Comparison of ENCODE assay signal across 25 mouse cellular contexts in genomic region chr13:113699928-113700327, GRCm38 (mm10). TPM values are rescaled to one million over a fixed set of nuclear protein-coding genes. Genes with fewer than 3 reads are reported as not detected.
DNase-seq lines count a peak whose midpoint lies in the region; ATAC-seq lines count a peak whose summit lies in the region.
"Had no signal": no experiment of that assay in that cellular context is flagged by ENCODE, and none has a peak within 500 bp of the region (broad histone marks: within the 10 kb centered on the region; RNA-seq: fewer than 3 reads in every experiment).

No protein-coding gene starts in this region.

- no peak for DNase-seq in liver, embryonic 11.5 days (ENCODE audit: low spot score)
- DNase-seq in liver, result no peak
- DNase-seq in cerebellum, postnatal 25 days, result no peak
- no peak for DNase-seq in spleen, postnatal 14 days (ENCODE audit: low spot score in 2 of 2)
- DNase-seq: adrenal gland, postnatal 10 days; cerebellum, adult 2 months; cerebellum, postnatal 36 days; gastrocnemius, postnatal 36 days; heart, postnatal 36 days; kidney, adult 2 months; right cerebral cortex, postnatal 4 days; thymus, postnatal 4 days had no signal

- no peak for ATAC-seq in liver, embryonic 11.5 days (replicated peaks; ENCODE audit: low FRiP score)
- no peak for ATAC-seq in neural tube, embryonic 13.5 days (ENCODE audit: low read depth)
- ATAC-seq in neural tube, embryonic 15.5 days (ENCODE audit: low FRiP score), result no peak
- ATAC-seq in liver, embryonic 15.5 days (ENCODE audit: insufficient read depth), result no peak
- ATAC-seq: activated CD4-positive, CD25-positive, alpha-beta regulatory T cell, adult 4 months had no signal

- no peak overlapping the region for H3K4me3 ChIP-seq in liver, embryonic 11.5 days (ENCODE audit: low read depth, low read length)
- no peak overlapping the region for H3K4me3 ChIP-seq in neural tube, embryonic 13.5 days
- H3K4me3 ChIP-seq in neural tube, embryonic 15.5 days (replicated peaks), result no peak overlapping the region
- no peak overlapping the region for H3K4me3 ChIP-seq in liver, embryonic 15.5 days (replicated peaks)
- H3K4me3 ChIP-seq: heart, embryonic 15.5 days; hindbrain, embryonic 15.5 days; myocyte; stomach, embryonic 15.5 days had no signal

- 93% methylated on average over 8 of the region's 8 CpGs for WGBS in liver, embryonic 11.5 days
- WGBS in neural tube, embryonic 13.5 days, result 90% methylated on average over 8 of the region's 8 CpGs
- WGBS in neural tube, embryonic 15.5 days, result 86% methylated on average over 8 of the region's 8 CpGs
- 82% methylated on average over 8 of the region's 8 CpGs for WGBS in liver, embryonic 15.5 days (ENCODE audit: insufficient replicate concordance)

- H3K36me3 ChIP-seq in liver, embryonic 11.5 days (ENCODE audit: control insufficient read depth, insufficient read depth, low read length), result no peaks in the 10 kb centered on the region
- no peaks in the 10 kb centered on the region for H3K36me3 ChIP-seq in neural tube, embryonic 13.5 days
- no peaks in the 10 kb centered on the region for H3K36me3 ChIP-seq in neural tube, embryonic 15.5 days
- no peaks in the 10 kb centered on the region for H3K36me3 ChIP-seq in liver, embryonic 15.5 days (replicated peaks)
- H3K36me3 ChIP-seq: heart, embryonic 15.5 days; hindbrain, embryonic 15.5 days; stomach, embryonic 15.5 days had no signal

- no peaks in the 10 kb centered on the region for H3K4me1 ChIP-seq in liver, embryonic 11.5 days (replicated peaks; ENCODE audit: control insufficient read depth, insufficient read depth, low read length)
- peaks cover 45% of the 10 kb centered on the region for H3K4me1 ChIP-seq in neural tube, embryonic 13.5 days (replicated peaks)
- peaks cover 38% of the 10 kb centered on the region for H3K4me1 ChIP-seq in neural tube, embryonic 15.5 days
- peaks cover 5% of the 10 kb centered on the region; the same call in 1 of the 2 replicates for H3K4me1 ChIP-seq in liver, embryonic 15.5 days (replicated peaks)
- H3K4me1 ChIP-seq: heart, embryonic 15.5 days; stomach, embryonic 15.5 days had no signal

- H3K27ac ChIP-seq in liver, embryonic 11.5 days (ENCODE audit: low read depth, low read length), result no peak overlapping the region
- H3K27ac ChIP-seq in neural tube, embryonic 13.5 days (replicated peaks), result peak overlapping the region; percentile 43; the same call in 1 of the 2 replicates
- H3K27ac ChIP-seq in neural tube, embryonic 15.5 days (replicated peaks), result no peak overlapping the region
- H3K27ac ChIP-seq in liver, embryonic 15.5 days (replicated peaks), result no peak overlapping the region
- H3K27ac ChIP-seq: heart, embryonic 15.5 days; hindbrain, embryonic 15.5 days; kidney, postnatal 0 days; macrophage; stomach, embryonic 15.5 days had no signal

- H3K9ac ChIP-seq in liver, embryonic 11.5 days (ENCODE audit: low read depth, low read length), result no peak overlapping the region
- no peak overlapping the region for H3K9ac ChIP-seq in neural tube, embryonic 13.5 days
- no peak overlapping the region for H3K9ac ChIP-seq in neural tube, embryonic 15.5 days (replicated peaks)
- H3K9ac ChIP-seq in liver, embryonic 15.5 days, result no peak overlapping the region
- H3K9ac ChIP-seq: heart, embryonic 15.5 days; hindbrain, embryonic 15.5 days; stomach, embryonic 15.5 days had no signal

- H3K4me2 ChIP-seq in liver, embryonic 11.5 days, result peak overlapping the region; percentile 19; the same call in 1 of the 2 replicates
- no peak overlapping the region for H3K4me2 ChIP-seq in neural tube, embryonic 13.5 days
- H3K4me2 ChIP-seq in neural tube, embryonic 15.5 days, result no peak overlapping the region
- H3K4me2 ChIP-seq in liver, embryonic 15.5 days, result peak overlapping the region; percentile 39
- H3K4me2 ChIP-seq: heart, embryonic 15.5 days; hindbrain, embryonic 15.5 days; stomach, embryonic 15.5 days had no signal

- no peaks in the 10 kb centered on the region for H3K9me3 ChIP-seq in liver, embryonic 11.5 days (ENCODE audit: control insufficient read depth, low read length)
- no peaks in the 10 kb centered on the region for H3K9me3 ChIP-seq in neural tube, embryonic 13.5 days
- H3K9me3 ChIP-seq in neural tube, embryonic 15.5 days (replicated peaks), result no peaks in the 10 kb centered on the region
- H3K9me3 ChIP-seq in liver, embryonic 15.5 days (replicated peaks), result no peaks in the 10 kb centered on the region
- H3K9me3 ChIP-seq: heart, embryonic 15.5 days; hindbrain, embryonic 15.5 days; stomach, embryonic 15.5 days had no signal

- H3K27me3 ChIP-seq in liver, embryonic 11.5 days (replicated peaks; ENCODE audit: control insufficient read depth, insufficient read depth, low read length), result no peaks in the 10 kb centered on the region
- no peaks in the 10 kb centered on the region for H3K27me3 ChIP-seq in neural tube, embryonic 13.5 days
- no peaks in the 10 kb centered on the region for H3K27me3 ChIP-seq in neural tube, embryonic 15.5 days (replicated peaks)
- no peaks in the 10 kb centered on the region for H3K27me3 ChIP-seq in liver, embryonic 15.5 days
- H3K27me3 ChIP-seq: heart, embryonic 15.5 days; hindbrain, embryonic 15.5 days; stomach, embryonic 15.5 days had no signal

RNA-seq across cellular contexts. Expression of gene Hspb3, which starts 36.5 kb away (rescaled TPM):
- polyA plus RNA-seq in liver, embryonic 11.5 days (2014; fragmentation: Nextera tagmentation; extraction: Ambion mirVana), result 0.25 and 0.59 TPM in 2 replicates
- 1.0 and 2.7 TPM in 2 replicates for polyA plus RNA-seq in neural tube, embryonic 13.5 days (2015; fragmentation: Nextera tagmentation; extraction: Ambion mirVana)
- polyA plus RNA-seq in neural tube, embryonic 15.5 days (2015; fragmentation: Nextera tagmentation; extraction: Ambion mirVana), result 0.49 and 1.8 TPM in 2 replicates
- polyA plus RNA-seq in liver, embryonic 15.5 days (2015; fragmentation: Nextera tagmentation; extraction: Ambion mirVana), result 0.76 and 1.2 TPM in 2 replicates
- polyA plus RNA-seq: activated CD4-positive, CD25-positive, alpha-beta regulatory T cell, adult 4 months; C2C12; intestine, embryonic 14.5 days; kidney, postnatal 0 days; large intestine, adult 2 months; macrophage had no signal

Comparison
In these comparisons a context has a peak if more than half of its experiments do, and no peak if none do; other contexts are left out.
1. H3K4me2 ChIP-seq: peak in liver, embryonic 11.5 days (single experiment) and liver, embryonic 15.5 days (single experiment); none in neural tube, embryonic 13.5 days (single experiment) and neural tube, embryonic 15.5 days (single experiment).